Mouse (Mus musculus) heart, postnatal 0 days (tissue): ENCODE measurements around the gene Hoxb6. TPM values are rescaled to one million over a fixed set of nuclear protein-coding genes. Genes with fewer than 3 reads are reported as not detected.

ENCODE experiments used
- ATAC-seq: fragments of 200-750 bp; cut with Nextera tagmentation; 2 replicates; pipeline ENCODE4 v1.8.0; 2017; ENCODE audit warnings: low read depth, moderate number of reproducible peaks, moderate library complexity; ENCODE audit not compliant: insufficient read depth
- DNase-seq: peaks from one replicate; pipeline ENCODE4 v3.0.0-alpha.2; 2016; ENCODE audit warnings: low spot score
- H3K27ac ChIP-seq: fragments of 300-500 bp; sonication (generic); 2 replicates; pipeline ENCODE4 v1.5.1; 2014; ENCODE audit warnings: low read depth, mild to moderate bottlenecking
- H3K27me3 ChIP-seq: fragments of 300-500 bp; sonication (generic); 2 replicates; pipeline ENCODE4 v1.6.1; 2014; ENCODE audit warnings: low read length, mixed read lengths; ENCODE audit not compliant: control insufficient read depth, insufficient read depth
- H3K36me3 ChIP-seq: fragments of 300-500 bp; sonication (generic); replicated peaks from 2 replicates; pipeline ENCODE4 v1.6.1; 2014; ENCODE audit warnings: low read length, mixed read lengths; ENCODE audit not compliant: control insufficient read depth, insufficient read depth
- H3K4me1 ChIP-seq: fragments of 300-500 bp; sonication (generic); 2 replicates; pipeline ENCODE4 v1.6.1; 2014; ENCODE audit warnings: antibody characterized with exemption; ENCODE audit not compliant: control insufficient read depth, insufficient read depth
- H3K4me2 ChIP-seq: fragments of 300-500 bp; sonication (generic); 2 replicates; pipeline ENCODE4 v1.6.1; 2014; ENCODE audit warnings: low read depth, mild to moderate bottlenecking, low read length, moderate library complexity
- H3K4me3 ChIP-seq: fragments of 300-500 bp; sonication (generic); 2 replicates; pipeline ENCODE4 v1.5.1; 2014; ENCODE audit warnings: low read depth, low read length
- H3K9ac ChIP-seq: fragments of 300-500 bp; sonication (generic); replicated peaks from 2 replicates; pipeline ENCODE4 v1.6.1; 2014; ENCODE audit warnings: low read depth, low read length, mixed read lengths
- H3K9me3 ChIP-seq: fragments of 300-500 bp; sonication (generic); replicated peaks from 2 replicates; pipeline ENCODE4 v1.6.1; 2016; ENCODE audit warnings: low read length; ENCODE audit not compliant: control insufficient read depth
- CTCF ChIP-seq: IDR thresholded peaks from 2 replicates; pipeline ENCODE4 v1.5.1; 2016; ENCODE audit warnings: antibody characterized with exemption, control low read depth, low read depth
- EP300 ChIP-seq: IDR thresholded peaks from 2 replicates; pipeline ENCODE4 v1.6.1; 2016; ENCODE audit warnings: antibody characterized with exemption, low read depth
- WGBS: fragments of 180-500 bp; shearing (Covaris S2); extraction: QIAGEN DNeasy Blood & Tissue Kit; methylation state at CpG from one replicate; pipeline ENCODE4 v1.1.7; 2014; 5-methylcytosine and 5-hydroxymethylcytosine counted together
- polyA plus RNA-seq: library from polyadenylated mRNA; unstranded; fragments of >200 nt; fragmentation: Nextera tagmentation; extraction: Ambion mirVana; gene quantifications from 2 replicates; pipeline ENCODE4 v1.2.1, GENCODE M21; 2015
- total RNA-seq: library from RNA; depleted of rRNA; stranded (reverse); fragments of >200 nt; gene quantifications from 2 replicates; pipeline ENCODE4 v1.2.3, GENCODE M21; 2014; ENCODE audit warnings: low replicate concordance

Hoxb6 gene
- total and polyA plus RNA-seq, 2 experiments from 2014 or later: not detected

- no peaks in the 10 kb centered on the region for H3K9me3 ChIP-seq
- DNase-seq (no peak), ATAC-seq (no peak)
- 15% methylated on average over 17 of the region's 17 CpGs for WGBS
- no peaks in the 10 kb centered on the region for H3K36me3 ChIP-seq
- peak overlapping the region; percentile 45; the same call in 1 of the 2 replicates for H3K9ac ChIP-seq
- H3K4me2 ChIP-seq: peak overlapping the region; percentile 50
- H3K27ac ChIP-seq: no peak overlapping the region
- H3K27me3 ChIP-seq: peaks cover 98% of the 10 kb centered on the region
- no peak for TF ChIP-seq CTCF
- no peak for TF ChIP-seq EP300
- H3K4me3 ChIP-seq: peak overlapping the region; percentile 30
- no peaks in the 10 kb centered on the region for H3K4me1 ChIP-seq
Observed at GRCm38 (mm10) chr11:96333241-96334001, 41.1 kb downstream of the Hoxb6 start.

- Histone ChIP-seq H3K27me3 (peaks cover 98% of the 10 kb centered on the region), H3K9ac (no peak overlapping the region), H3K36me3 (no peaks in the 10 kb centered on the region), H3K9me3 (no peaks in the 10 kb centered on the region), H3K27ac (no peak overlapping the region), H3K4me2 (no peak overlapping the region), H3K4me3 (no peak overlapping the region), H3K4me1 (no peaks in the 10 kb centered on the region)
- 33% methylated on average over 2 of the region's 2 CpGs for WGBS
- ATAC-seq (no peak), DNase-seq (no peak)
- TF ChIP-seq EP300: no peak
- TF ChIP-seq CTCF: no peak
Observed at GRCm38 (mm10) chr11:96334002-96334364, 41.7 kb downstream of the Hoxb6 start.

GRCm38 (mm10) chr11:96334998-96335397, 42.7 kb downstream of the Hoxb6 start:
- TF ChIP-seq EP300: no peak
- TF ChIP-seq CTCF: no peak
- no peak overlapping the region for H3K4me2 ChIP-seq

GRCm38 (mm10) chr11:96336597-96336996, 44.3 kb downstream of the Hoxb6 start:
- H3K27me3 ChIP-seq: peaks cover 96% of the 10 kb centered on the region
- TF ChIP-seq EP300: no peak
- no peak for TF ChIP-seq CTCF
- no peak overlapping the region for H3K4me2 ChIP-seq
- H3K27ac ChIP-seq: no peak overlapping the region
- H3K4me1 ChIP-seq: no peaks in the 10 kb centered on the region
- no peak overlapping the region for H3K9ac ChIP-seq
- no peaks in the 10 kb centered on the region for H3K9me3 ChIP-seq
- ATAC-seq (no peak), DNase-seq (no peak)
- no peak overlapping the region for H3K4me3 ChIP-seq
- H3K36me3 ChIP-seq: no peaks in the 10 kb centered on the region
- WGBS: 20% methylated on average over 2 of the region's 2 CpGs

More at GRCm38 (mm10) chr11:96334998-96335397, 42.7 kb downstream of the Hoxb6 start:
- no peak for DNase-seq
- H3K9me3 ChIP-seq: no peaks in the 10 kb centered on the region
- ATAC-seq: no peak
- peaks cover 98% of the 10 kb centered on the region for H3K27me3 ChIP-seq
- H3K4me3 ChIP-seq: no peak overlapping the region
- H3K9ac ChIP-seq: no peak overlapping the region
- no peaks in the 10 kb centered on the region for H3K36me3 ChIP-seq
- WGBS: 45% methylated on average over 3 of the region's 3 CpGs
- no peaks in the 10 kb centered on the region for H3K4me1 ChIP-seq
- no peak overlapping the region for H3K27ac ChIP-seq

- Histone ChIP-seq H3K4me2 (no peak overlapping the region), H3K4me1 (no peaks in the 10 kb centered on the region), H3K27me3 (peaks cover 96% of the 10 kb centered on the region), H3K9me3 (no peaks in the 10 kb centered on the region), H3K9ac (no peak overlapping the region), H3K27ac (no peak overlapping the region), H3K4me3 (no peak overlapping the region), H3K36me3 (no peaks in the 10 kb centered on the region)
- WGBS: 25% methylated on average over 6 of the region's 6 CpGs
- TF ChIP-seq EP300: no peak
- no peak for TF ChIP-seq CTCF
- ATAC-seq (no peak), DNase-seq (no peak)
Observed at GRCm38 (mm10) chr11:96337026-96337425, 44.8 kb downstream of the Hoxb6 start.
